Mouse (Mus musculus): ENCODE measurements around the gene 4930432K21Rik. TPM values are rescaled to one million over a fixed set of nuclear protein-coding genes. Genes with fewer than 3 reads are reported as not detected.
A peak's percentile ranks its signal among the peaks of the same experiment; 100 is the strongest.

4930432K21Rik gene
- total RNA-seq, 2 experiments from 2014 or later: not detected

DNA sequence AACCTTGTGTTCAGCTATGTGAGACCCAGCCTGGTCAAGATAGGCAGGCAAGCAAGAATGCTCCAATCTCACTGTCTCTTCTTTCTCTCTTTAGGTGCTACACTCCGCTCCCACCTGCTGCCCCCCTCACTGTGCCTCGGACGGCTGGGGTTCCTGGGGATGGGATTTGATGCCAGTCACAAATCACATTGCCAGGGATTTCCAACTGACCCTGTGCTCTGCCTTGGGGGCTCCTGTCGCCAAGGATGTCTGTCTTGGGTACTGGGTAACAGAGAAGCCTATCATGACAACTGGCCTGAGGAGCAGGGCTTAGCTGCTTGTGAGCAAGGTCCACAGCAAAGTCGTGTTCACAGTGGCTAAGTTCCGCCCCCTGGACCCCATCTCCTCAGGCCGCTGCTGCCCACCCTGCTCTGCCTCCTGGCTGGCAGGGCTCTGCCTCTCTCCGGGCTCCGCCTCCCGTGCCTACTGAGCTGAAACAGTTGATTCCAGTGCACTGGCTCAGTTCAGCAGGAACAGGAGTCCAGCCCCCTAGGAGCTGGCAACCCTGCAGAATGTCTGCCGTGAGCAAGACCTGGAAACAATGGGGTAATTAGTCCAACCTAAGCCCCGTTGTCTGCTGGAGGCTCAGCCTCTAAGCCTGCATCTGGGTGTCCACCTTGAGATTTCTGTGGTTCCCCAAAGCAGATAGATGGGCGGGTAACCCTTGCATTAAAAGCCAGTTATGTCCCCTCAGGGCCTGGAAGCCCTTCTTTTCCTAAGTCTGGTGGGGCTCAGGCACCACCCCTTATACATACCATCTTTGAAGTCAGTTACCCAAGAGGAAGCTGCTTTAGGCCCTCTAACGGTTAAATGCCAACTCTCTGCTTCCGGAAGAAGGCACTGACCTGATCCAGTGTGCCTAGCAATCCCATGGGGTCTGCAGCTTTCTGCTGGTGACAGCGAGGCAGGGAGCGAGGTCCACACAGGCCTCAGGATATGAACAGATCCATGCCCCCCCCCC is 60.9 kb downstream of the 4930432K21Rik start:
- no peak for DNase-seq

- peak; percentile 64 for DNase-seq
Observed at GRCm38 (mm10) chr8:84210167-84210791, 62.5 kb downstream of the 4930432K21Rik start.

- DNase-seq: no peak
Observed at GRCm38 (mm10) chr8:84211202-84211601, 63.4 kb downstream of the 4930432K21Rik start.

DNA sequence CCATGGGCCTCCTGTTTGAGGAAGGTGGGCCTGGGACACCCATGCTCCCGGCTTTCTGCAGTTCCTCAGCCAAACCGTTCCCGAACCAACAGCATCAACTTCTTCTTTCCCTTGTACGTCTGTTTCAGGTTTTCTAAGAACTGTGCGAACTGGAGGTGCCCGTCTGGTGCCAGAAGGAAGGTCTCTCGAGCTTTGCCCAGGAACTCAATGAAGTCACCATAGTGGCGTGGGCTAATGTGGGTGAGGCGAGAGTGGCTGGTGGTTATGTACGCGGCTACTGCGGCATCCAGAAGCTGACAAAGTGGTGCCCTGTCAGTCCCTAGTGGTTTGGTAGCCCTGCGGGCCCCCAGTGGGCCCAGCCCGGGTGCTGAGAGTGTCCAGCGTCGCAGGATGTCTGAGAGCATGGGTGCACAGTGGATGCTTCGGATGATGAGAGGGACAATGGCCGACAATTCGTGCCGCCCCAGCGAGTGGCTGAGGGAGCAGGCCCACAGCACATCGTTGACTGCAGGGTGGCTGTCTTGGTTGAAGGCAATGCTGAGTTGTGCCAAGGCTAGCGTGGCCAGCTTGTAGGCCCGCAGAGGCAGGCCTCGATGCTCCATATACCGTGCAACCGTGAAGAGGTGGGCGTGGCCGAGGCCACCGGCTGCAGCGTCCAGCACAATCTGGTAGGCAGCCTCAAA is 64.2 kb downstream of the 4930432K21Rik start:
- DNase-seq: no peak

GRCm38 (mm10) chr8:84213277-84213676 is 65.5 kb downstream of the 4930432K21Rik start:
- DNase-seq: no peak

DNA sequence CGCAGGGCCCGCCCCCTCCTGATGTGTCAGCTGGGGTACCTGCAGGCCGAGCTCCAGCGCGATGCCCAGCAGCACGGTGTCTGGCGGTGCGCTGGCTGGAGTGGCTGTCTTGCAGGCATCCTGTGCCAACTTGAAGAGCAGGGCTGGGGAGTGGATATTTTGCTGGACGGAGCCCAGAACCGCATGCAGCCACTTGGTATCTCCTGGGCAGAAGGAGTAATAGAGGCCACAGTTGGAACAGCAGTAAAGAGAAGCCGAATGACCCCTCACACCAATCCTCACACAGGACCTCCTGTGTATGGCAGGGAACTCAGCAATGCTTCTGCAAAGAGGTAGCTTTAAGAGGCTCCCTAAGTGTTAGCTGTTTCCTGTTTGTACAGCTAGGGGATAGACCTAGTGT is 69.4 kb downstream of the 4930432K21Rik start:
- no peak for DNase-seq

- DNase-seq: no peak
Observed at GRCm38 (mm10) chr8:84218143-84218542, 70.3 kb downstream of the 4930432K21Rik start.

DNA sequence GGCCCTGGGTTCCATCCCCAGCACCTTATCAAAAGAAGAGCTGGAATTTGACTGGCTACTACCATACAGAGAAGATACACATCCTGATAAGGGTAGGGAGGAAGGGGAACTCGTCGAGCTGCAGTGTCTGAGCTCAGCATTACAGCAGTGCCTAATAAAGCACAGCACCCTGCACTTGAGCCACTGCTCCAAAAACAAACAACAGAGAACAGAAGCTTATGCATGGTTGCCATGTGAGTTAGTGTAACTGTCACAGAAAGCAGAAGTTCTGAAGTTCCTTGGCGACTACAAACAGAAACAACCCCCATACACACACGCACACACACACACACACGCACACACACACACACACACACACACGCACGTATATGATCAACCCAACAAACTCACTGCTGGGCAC is 72.3 kb downstream of the 4930432K21Rik start:
- no peak for DNase-seq

Small RNA genes within 50 kb of the gene (microRNA-seq; reads per million reads assigned to microRNA genes)
- 0 reads per million in 2 experiments for gene Gm25110 (ENCODE audit: borderline replicate concordance in 2 of 2)
- gene Mir181c (ENCODE audit: borderline replicate concordance in 2 of 2): 624 to 1,066 reads per million in 2 experiments
- 641 to 678 reads per million in 2 experiments for gene Mir181d (ENCODE audit: borderline replicate concordance in 2 of 2)
- 84,626 to 100,313 reads per million in 2 experiments for gene Mir23a (ENCODE audit: borderline replicate concordance in 2 of 2)
- 0 reads per million in 2 experiments for gene Mir24-2 (ENCODE audit: borderline replicate concordance in 2 of 2)
- gene Mir27a (ENCODE audit: borderline replicate concordance in 2 of 2): 1,304 to 1,845 reads per million in 2 experiments
- 0 reads per million in 2 experiments for gene Mir3074-2 (ENCODE audit: borderline replicate concordance in 2 of 2)

Other genes starting within 250 kb of the 4930432K21Rik start
- 10 to 100 TPM; 23.7 to 26.0 TPM for gene Adgrl1, start 247.9 kb upstream of the 4930432K21Rik start, total RNA-seq (2021)
- gene Gm10644, start 192.8 kb upstream of the 4930432K21Rik start, total RNA-seq (2021): under 1 TPM; 0.24 to 0.26 TPM
- gene Asf1b, start 192.5 kb upstream of the 4930432K21Rik start, total RNA-seq (2021): under 1 TPM; 0.54 to 0.96 TPM
- gene Prkaca, start 175.0 kb upstream of the 4930432K21Rik start, total RNA-seq (2021): 100 to 1,000 TPM; 163 to 177 TPM
- 10 to 100 TPM; 15.6 to 16.7 TPM for gene Samd1, start 150.4 kb upstream of the 4930432K21Rik start, total RNA-seq (2021)
- under 1 TPM; 0.33 to 0.35 TPM for gene 1700067K01Rik, start 146.5 kb upstream of the 4930432K21Rik start, total RNA-seq (2021)
- 1 to 10 TPM; 3.3 to 5.9 TPM for gene 2210011C24Rik, start 135.9 kb upstream of the 4930432K21Rik start, total RNA-seq (2021)
- gene Palm3, start 126.6 kb upstream of the 4930432K21Rik start, total RNA-seq (2021): under 1 TPM; 0.26 to 0.32 TPM
- 1 to 10 TPM in 1 of 2 experiments, under 1 TPM in 1; 0.69 to 1.2 TPM for gene Il27ra, start 105.4 kb upstream of the 4930432K21Rik start, total RNA-seq (2021)
- not detected for gene Rln3, start 103.0 kb upstream of the 4930432K21Rik start, total RNA-seq (2021)
- 1 to 10 TPM; 1.3 to 1.6 TPM for gene Gm10643, start 82.9 kb upstream of the 4930432K21Rik start, total RNA-seq (2021)
- 1 to 10 TPM; 3.6 to 4.4 TPM for gene Rfx1, start 81.2 kb upstream of the 4930432K21Rik start, total RNA-seq (2021)
- 1 to 10 TPM; 3.9 to 5.3 TPM for gene Dcaf15, start 43.3 kb upstream of the 4930432K21Rik start, total RNA-seq (2021)
- gene Podnl1, start 22.0 kb upstream of the 4930432K21Rik start, total RNA-seq (2021): not detected
- 10 to 100 TPM; 13.7 to 13.8 TPM for gene Cc2d1a, start 89 bp upstream of the 4930432K21Rik start, total RNA-seq (2021)
- not detected for gene Nanos3, start 37.2 kb downstream of the 4930432K21Rik start, total RNA-seq (2021)
- 1 to 10 TPM; 6.2 to 6.3 TPM for gene Zswim4, start 89.0 kb downstream of the 4930432K21Rik start, total RNA-seq (2021)
- gene D8Ertd738e, start 101.7 kb downstream of the 4930432K21Rik start, total RNA-seq (2021): 100 to 1,000 TPM; 174 to 185 TPM
- gene Mri1, start 109.3 kb downstream of the 4930432K21Rik start, total RNA-seq (2021): 10 to 100 TPM; 10.1 to 16.5 TPM
- gene Ccdc130, start 122.4 kb downstream of the 4930432K21Rik start, total RNA-seq (2021): 1 to 10 TPM; 6.8 to 7.7 TPM
- gene Cacna1a, start 240.4 kb downstream of the 4930432K21Rik start, total RNA-seq (2021): 1 to 10 TPM; 3.8 to 3.9 TPM